Mouse (Mus musculus) testis, adult 2 months (tissue): Measurements from ENCODE around the gene Plxnc1.

Experiments
- CTCF ChIP-seq: fragments of 200-500 bp; IDR thresholded peaks from 2 replicates; pipeline ENCODE4 v1.5.1; 2012; ENCODE audit warnings: low read depth, mild to moderate bottlenecking, inconsistent platforms, low read length, moderate library complexity; ENCODE audit not compliant: control insufficient read depth, insufficient read depth, insufficient replicate concordance
- POLR2A ChIP-seq: fragments of 200-500 bp; IDR thresholded peaks from 2 replicates; pipeline ENCODE4 v1.6.1; 2012; ENCODE audit warnings: low read depth, mild to moderate bottlenecking, inconsistent platforms, low read length, moderate library complexity; ENCODE audit not compliant: control insufficient read depth

DNA sequence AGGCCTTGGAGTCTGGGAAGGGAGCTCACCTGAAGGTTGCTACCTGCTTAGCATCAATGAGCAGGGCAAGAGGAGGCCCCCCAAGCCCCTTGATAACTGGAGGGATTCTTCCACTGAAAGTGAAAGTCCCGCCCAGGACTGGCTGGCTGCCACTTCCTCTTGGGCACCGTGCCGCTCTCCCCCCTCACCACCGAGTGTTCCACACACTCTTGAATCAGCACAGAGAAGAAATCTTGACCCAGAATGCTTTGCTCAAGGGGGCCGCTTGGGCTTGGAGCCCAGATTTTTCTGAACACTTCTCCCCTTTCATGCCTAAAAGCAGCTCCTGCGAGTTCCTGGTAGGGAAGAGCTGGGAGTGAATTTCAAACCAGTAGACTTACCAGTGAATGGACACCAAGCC, 115.2 kb downstream of the Plxnc1 start:
- TF ChIP-seq POLR2A (no peak), CTCF (no peak)
